Mouse (Mus musculus) frontal cortex, adult (tissue): Measurements from ENCODE around the gene Fam189a1.

ENCODE experiments used
- ATAC-seq: cut with Nextera tagmentation; 2 replicates; pipeline ENCODE4 v1.9.2; 2017; ENCODE audit warnings: mild to moderate bottlenecking, moderate library complexity, mixed read lengths; ENCODE audit not compliant: low TSS enrichment

The Fam189a1 gene

GRCm38 (mm10) chr7:64950771-64951099, 205.6 kb downstream of the Fam189a1 start:
- no peak for ATAC-seq

- ATAC-seq: peak; percentile 76; the same call in 1 of the 2 replicates
Observed at GRCm38 (mm10) chr7:64949910-64950770, 206.2 kb downstream of the Fam189a1 start.

DNA sequence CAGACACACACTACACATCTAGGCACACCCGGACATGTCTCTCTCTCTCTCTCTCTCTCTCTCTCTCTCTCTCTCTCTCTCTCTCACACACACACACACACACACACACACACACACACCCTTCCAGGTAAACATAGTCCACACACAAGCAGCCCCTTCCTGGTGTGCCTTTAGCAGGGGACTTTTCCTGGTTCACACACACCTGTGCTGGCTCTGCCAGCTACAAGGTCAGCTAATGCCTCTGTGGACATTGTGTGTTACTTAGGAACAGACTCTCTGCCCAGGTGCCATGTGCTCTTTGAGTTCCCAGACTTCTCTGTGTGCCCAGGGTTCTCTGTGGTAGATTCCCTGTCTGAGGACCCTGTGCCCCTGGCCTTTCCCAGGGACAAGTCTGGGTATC, 206.9 kb downstream of the Fam189a1 start:
- ATAC-seq: no peak

DNA sequence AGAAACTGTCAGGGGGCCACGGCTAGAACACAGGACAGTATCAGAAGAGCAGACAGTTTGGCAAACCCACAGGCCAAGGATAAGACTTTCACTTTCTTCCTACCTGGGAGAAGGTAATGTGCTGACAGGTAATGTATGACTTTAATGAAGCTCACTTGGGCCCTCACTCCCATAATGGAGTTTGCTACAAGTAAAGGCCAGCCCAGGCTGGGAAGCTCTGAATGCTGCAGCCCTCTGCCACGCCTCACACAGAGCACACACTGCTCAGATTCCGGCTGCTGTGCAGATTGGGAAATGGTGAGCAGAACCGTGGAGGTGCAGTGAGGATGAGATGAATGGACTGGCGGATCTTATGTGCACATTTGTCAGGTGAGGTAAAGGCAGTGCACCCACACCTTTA, 211.7 kb downstream of the Fam189a1 start:
- no peak for ATAC-seq

DNA sequence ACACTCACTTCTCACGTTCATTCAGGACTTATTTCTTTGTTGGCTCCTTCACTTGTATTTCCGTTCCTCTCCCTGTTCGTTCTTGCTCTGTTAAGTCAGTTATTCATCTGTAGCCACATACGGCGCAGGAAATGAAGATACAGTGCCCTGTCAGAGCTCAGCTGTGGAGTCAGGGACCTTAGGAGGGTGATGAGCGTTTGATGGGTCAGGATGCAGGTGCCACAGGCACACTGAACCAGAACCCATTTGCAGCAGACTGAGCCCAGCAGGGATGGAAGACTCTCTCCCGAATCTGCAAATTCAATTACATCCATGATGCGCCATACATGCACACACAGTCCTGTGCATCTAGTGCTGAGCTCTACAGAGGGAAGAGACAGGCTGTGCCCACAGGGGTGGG, 212.2 kb downstream of the Fam189a1 start:
- no peak for ATAC-seq

DNA sequence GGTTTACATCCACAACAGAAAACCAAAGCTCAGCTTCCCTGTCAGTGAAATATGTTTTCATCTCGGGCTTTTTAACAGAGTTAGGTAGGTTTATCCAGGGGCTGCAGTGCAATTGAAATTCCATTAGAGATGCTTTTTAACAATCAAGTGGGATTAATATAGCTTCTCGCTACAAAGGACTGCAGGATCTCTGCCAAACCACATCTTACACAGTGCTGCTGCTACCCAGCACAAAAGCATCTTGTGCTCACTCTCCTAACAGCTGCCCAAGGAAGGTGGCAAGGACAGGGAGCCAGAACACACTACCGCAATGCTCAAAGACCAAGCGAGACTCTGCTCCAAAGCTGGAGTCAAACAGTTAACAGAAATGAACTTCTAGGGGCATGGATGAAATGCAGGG, 219.4 kb downstream of the Fam189a1 start:
- ATAC-seq: no peak

- ATAC-seq: peak; percentile 72
Observed at GRCm38 (mm10) chr7:64934115-64934514, 222.3 kb downstream of the Fam189a1 start.

- ATAC-seq: peak; percentile 80
Observed at GRCm38 (mm10) chr7:64930980-64931379, 225.4 kb downstream of the Fam189a1 start.

- peak; percentile 62 for ATAC-seq
Observed at GRCm38 (mm10) chr7:64923918-64924317, 232.5 kb downstream of the Fam189a1 start.

- no peak for ATAC-seq
Observed at GRCm38 (mm10) chr7:64921189-64921588, 235.2 kb downstream of the Fam189a1 start.

DNA sequence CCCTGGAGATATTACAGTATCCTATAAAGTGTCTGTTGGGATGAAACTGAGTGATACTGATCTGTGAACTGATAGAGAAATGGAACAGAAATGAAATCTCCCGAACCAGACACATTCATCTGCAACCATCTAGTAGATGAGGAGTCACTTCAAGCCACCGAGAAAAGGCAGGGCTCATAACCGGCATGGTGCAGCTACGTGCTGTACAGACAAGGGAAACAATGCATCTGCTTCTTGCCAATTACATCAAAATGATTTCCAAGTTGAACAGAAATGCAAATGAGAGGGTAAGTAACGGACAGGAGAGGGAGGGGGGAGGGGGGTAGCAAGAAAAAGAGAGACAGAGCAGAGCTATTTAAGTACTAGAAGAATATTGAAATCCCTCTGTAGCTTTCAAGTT, 235.6 kb downstream of the Fam189a1 start:
- ATAC-seq: no peak

DNA sequence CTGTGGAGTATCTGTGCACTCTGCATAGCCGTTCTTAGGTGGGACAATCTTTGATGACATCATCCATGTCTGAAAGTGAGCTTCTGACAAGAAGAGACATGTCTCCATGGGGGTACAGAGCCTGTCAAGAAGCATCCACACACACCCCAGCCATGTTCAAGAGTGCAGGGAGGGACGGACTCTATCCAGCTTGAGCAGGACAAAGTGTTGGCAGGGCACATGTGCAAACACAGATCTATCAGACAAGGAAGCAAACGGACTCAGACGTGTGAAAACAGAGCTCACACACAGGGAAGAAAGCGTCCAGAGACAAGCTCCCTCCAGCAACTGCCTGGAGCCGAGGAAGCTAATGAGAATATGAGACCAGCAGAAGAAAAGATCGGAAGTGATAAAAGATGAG, 239.7 kb downstream of the Fam189a1 start:
- no peak for ATAC-seq

DNA sequence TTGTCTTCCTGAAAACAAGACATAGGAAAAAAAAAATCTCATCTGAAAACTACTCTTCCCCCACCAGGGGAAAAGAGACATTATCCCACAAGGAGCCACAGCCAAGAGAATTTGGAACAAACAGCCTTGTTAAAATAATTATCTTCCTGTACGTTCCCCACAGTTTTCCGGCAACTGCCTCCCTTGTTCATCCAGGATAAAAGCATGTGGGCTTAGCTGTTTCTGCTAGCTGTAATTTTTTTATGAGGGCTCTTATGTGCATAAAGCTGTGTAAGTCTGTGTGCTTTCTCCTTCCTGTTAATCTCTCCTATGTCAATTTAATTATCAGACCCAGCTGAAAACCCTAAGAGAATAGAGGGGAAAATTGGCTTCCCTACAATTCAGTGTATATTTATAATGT, 241.2 kb downstream of the Fam189a1 start:
- ATAC-seq: peak; percentile 33; the same call in 1 of the 2 replicates

DNA sequence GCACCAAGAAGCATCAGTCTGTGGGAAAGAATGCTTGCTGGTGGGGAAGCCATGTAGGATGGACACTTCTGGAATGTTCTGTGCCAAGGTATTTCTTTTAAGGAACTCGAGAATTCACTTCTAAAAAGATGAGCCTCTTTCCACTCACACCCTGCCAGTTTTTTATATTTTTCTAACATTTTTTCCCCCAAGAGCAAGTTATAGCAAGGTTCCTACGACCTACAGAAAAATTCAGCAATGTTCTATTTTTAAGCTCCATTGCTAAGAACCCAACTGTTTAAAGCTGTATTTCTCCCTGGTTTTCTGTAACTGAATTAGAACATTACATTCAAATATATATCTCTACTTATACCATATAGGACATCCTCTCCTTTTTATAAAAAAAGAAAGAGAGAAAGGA, 244.4 kb downstream of the Fam189a1 start:
- ATAC-seq: peak; percentile 51

DNA sequence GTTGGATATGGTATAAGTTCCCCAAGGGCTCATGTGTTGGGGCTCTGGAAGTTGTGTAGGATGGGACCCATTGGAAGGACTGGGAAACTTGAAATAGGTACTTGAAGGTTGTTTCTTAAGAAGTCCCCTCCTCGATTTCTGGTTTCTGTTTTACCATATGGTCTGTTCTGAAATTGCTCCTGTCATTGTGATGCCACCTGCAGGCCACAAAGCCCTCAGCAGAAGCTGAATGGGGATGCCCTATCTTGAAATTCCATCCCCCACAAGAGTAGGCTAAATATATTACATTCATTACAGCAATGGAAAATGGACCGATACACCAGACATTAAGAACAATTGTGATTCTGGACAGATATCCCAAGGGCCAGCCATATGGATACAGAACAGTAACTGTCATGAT, 246.2 kb downstream of the Fam189a1 start:
- ATAC-seq: no peak

DNA sequence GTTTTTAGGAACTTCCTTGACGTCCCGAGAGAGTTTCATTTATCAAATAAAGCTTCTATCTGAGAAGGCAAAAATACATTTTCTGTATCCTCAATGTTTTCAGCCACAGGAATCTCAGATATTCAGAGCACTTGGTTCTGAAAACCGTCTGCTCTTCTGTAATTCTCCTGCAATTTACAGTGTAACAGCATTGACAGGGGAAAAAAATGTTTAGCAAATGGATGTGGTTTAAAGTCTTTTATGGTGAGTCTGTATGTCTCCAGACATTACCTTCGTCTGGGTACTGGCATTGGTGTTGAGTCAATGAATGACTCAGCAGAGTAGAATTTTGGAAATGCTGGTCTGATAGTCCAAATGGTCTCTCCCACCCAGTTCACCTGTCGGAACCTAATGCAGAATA, 249.4 kb downstream of the Fam189a1 start:
- no peak for ATAC-seq

DNA sequence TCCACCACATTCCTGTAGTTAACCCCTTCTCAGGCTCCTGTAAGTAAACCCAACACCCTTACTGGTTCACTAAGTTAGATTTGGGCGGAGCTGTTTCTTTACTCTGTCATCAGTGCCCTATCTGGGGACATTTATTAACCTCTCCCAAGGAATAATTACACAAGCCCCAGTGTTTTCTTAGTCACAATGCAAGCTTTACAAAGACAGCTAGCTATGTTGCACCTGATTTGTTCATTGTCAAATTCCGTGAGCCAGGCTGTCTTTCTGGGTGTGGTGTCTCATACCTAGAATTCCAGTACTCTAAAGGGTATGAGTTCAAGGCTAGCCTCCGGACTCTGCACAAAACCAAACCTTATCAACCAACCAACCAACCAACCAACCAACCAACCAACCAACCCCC, 250.9 kb downstream of the Fam189a1 start:
- ATAC-seq: no peak

DNA sequence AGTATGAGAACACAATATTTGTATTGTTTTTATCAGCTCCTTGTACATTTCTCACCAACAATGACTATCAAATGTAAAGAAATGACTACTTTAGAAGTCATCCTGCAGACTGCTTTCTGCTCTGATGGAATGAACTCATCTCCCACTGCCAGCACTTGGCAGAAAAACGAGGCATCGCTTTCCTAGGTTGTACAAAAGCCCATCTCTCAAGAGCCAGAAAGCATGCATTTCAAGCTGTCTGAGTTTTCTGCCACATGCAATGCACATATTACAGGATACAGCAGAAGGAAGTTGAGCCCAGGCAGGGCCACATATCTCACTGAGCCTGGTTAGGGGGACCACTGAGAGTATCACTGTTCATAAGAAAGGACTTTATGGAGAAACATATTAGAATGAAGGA, 256.1 kb downstream of the Fam189a1 start:
- ATAC-seq: no peak

DNA sequence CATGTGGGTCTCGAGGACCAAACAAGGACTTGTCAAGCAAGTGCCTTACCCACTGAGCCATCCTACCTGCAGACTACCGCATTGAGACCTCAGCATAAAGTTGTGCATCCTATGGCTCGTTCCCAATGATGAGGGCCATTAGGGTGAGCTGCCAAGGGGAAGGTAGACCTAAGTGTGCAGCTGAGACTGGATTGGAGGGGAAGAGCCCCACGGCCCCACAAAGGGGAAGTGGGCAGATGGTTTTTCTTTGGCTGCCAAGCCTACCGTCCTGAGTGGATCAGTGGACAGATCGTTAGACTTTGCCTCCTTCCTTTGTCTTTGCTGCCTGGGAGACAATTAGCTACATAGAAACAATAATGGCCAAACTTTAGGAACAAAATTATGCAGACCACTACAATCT, 259.8 kb downstream of the Fam189a1 start:
- no peak for ATAC-seq

DNA sequence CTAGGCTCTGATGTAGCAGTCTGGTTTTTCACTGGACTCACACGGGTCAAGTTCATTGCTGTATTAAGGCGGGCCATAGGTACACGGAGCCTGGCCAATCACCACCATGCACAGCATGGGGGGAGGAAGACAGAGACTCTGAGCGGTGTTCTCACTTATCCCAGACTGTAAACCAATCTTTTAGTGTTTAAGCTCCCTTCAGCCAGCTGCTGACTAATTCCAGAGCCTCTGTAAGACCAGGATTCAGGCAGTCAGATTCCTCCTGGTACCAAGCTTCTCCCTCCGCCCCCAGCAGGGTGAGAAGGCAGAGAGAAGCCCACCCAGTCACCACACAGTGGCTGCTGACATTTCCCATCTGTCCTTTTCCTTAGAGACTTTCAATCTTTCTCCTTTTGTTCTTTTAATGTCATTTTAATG, 260.7 kb downstream of the Fam189a1 start:
- ATAC-seq: no peak; the same call in 1 of the 2 replicates

DNA sequence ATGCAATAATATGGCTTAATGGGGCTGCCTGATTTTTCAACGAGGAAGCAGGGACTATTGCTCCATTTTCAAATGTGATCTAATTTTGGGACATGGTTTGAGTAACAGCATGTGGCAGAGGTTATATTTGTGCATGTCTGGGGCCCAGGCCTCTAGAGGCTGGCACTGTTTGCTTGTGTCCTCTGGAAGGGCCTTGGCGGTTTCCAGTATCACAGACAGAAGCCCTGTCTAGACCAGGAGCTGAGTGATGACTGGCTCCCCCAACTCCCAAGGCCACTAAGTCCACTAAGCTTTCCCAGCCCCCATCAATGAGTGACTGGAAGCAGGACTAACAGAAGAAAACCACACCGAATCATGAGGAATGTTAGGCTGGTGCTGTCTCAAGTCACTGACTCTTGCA, 265.2 kb downstream of the Fam189a1 start:
- no peak for ATAC-seq

- ATAC-seq: 0 out of 2 replicates have a peak, but pooled peaks have one; percentile 24
Observed at GRCm38 (mm10) chr7:64889919-64890318, 266.5 kb downstream of the Fam189a1 start.

- no peak for ATAC-seq
Observed at GRCm38 (mm10) chr7:64884187-64884862, 272.0 kb downstream of the Fam189a1 start.
